Mouse (Mus musculus) adrenal gland, adult 2 months (tissue): ENCODE measurements around the gene Rgs4. TPM values are rescaled to one million over a fixed set of nuclear protein-coding genes. Genes with fewer than 3 reads are reported as not detected.

Experiments
- polyA plus RNA-seq: library from polyadenylated mRNA; depleted of rRNA; stranded (reverse); fragments of >200 nt; gene quantifications from 2 replicates; pipeline ENCODE4 v1.2.3, GENCODE M21; 2012; rRNA removed
- total RNA-seq, 2 experiments: library from RNA; stranded (reverse); gene quantifications; 2 replicates each; pipeline ENCODE4 v1.2.3; 2021

Gene Rgs4
- total and polyA plus RNA-seq, 3 experiments = 3.0 to 70.0 (median 31.1) TPM

Other genes with a start within 250 kb of the Rgs4 start
- gene Nuf2, start 216.2 kb downstream of the Rgs4 start, total RNA-seq = 1 to 10 TPM; 1.0 to 2.0 TPM
- gene Nuf2, start 216.2 kb downstream of the Rgs4 start, polyA plus RNA-seq = 0.11 and 0.13 TPM in 2 replicates
- 10 to 100 TPM; 28.7 to 50.9 TPM for gene Rgs5, start 92.1 kb downstream of the Rgs4 start, total RNA-seq
- gene Rgs5, start 92.1 kb downstream of the Rgs4 start, polyA plus RNA-seq = 2.8 and 3.6 TPM in 2 replicates
- under 1 TPM; 0.38 to 0.40 TPM for gene Ccdc190, start 181.0 kb upstream of the Rgs4 start, total RNA-seq
- not detected in 2 replicates for gene Ccdc190, start 181.0 kb upstream of the Rgs4 start, polyA plus RNA-seq
- gene Hsd17b7, start 221.6 kb upstream of the Rgs4 start, total RNA-seq = 100 to 1,000 TPM in 1 of 2 experiments, 10 to 100 TPM in 1; 11.0 to 126 TPM
- 4.6 and 10.8 TPM in 2 replicates for gene Hsd17b7, start 221.6 kb upstream of the Rgs4 start, polyA plus RNA-seq